Mouse (Mus musculus): ENCODE measurements at regions not wholly inside any gene's neighbourhood (a gene's known extent, or its start where the extent isn't known, plus 50 kb on each side); places are given as distances from the start of the nearest gene placed in this dataset.

DNA sequence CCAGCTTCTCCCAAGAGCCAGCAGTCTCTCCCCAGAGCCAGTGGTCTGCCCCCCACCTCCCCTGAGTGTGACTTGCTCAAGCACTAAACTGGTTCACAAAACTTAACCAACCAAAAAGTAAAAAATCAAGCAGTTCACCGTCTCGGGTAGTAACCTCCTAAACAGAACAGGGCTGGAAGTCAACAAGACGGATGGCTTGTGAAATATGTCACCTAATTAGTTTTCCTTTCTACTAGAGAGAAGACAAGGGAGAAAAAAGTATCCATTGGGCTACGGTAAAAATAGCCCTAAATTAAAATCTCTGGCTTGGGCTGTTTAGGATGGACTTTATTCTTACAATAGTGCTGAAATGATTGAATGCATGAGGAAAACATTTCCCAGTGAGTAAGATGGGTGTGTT, 108.6 kb downstream of the Foxb1 start:
- H3K36me3 ChIP-seq = no peaks in the 10 kb centered on the region
- H3K9me3 ChIP-seq = no peaks in the 10 kb centered on the region
- peaks cover 5% of the 10 kb centered on the region; the same call in 1 of the 2 replicates for H3K4me1 ChIP-seq
- no peak overlapping the region for H3K9ac ChIP-seq
- H3K4me2 ChIP-seq (replicated peaks) = no peak overlapping the region
- WGBS = 23% methylated on average over 4 of the region's 4 CpGs
- H3K27ac ChIP-seq = no peak overlapping the region
- no peak for ATAC-seq (ENCODE audit: low FRiP score, low read depth)
- H3K27me3 ChIP-seq = no peaks in the 10 kb centered on the region
- H3K4me3 ChIP-seq = no peak overlapping the region

DNA sequence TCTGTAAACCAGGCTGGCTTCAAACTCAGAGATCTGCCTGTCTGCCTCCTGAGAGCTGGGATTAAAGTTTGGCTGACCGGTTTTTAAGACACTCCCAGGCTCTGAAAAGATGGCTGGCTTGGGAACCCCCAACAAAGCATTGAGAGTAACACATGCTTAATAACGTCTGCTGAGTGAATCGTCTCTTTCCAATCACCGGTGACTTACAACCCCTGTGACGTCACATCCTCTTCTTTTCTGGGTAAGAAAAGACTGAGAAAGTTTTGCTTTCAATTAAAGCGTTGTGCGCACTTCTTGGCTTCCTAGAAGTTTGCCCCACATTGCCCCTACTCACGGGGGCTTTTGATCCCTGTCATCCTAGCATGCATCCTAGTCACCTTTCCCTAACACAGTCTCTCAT, 109.1 kb downstream of the Foxb1 start:
- WGBS = 37% methylated on average over 8 of the region's 8 CpGs
- Histone ChIP-seq H3K4me3 (no peak overlapping the region), H3K4me1 (peaks cover 5% of the 10 kb centered on the region; the same call in 1 of the 2 replicates), H3K4me2 (replicated peaks) (no peak overlapping the region), H3K27me3 (no peaks in the 10 kb centered on the region), H3K27ac (no peak overlapping the region), H3K9ac (no peak overlapping the region), H3K36me3 (no peaks in the 10 kb centered on the region), H3K9me3 (no peaks in the 10 kb centered on the region)
- ATAC-seq (ENCODE audit: low FRiP score, low read depth) = no peak

DNA sequence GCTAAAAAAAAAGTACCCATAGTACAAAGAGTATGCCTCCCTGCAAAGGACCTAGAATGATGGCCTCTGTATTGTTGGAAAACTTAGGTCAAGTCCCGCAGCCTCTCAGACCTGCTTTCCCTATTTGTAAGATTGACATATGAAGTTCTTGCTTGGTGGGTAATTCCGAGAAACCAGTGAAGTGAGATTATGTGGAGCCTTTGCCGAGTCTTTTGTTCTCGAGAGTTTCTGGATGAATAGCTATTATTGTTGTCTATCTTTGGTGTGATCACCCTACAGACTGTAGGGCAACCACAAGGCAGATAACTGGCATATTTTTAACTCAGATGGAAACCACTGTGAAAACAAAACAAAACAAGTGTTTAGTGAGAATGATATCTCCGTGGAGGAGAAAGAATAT, 118.1 kb downstream of the Foxb1 start:
- no peaks in the 10 kb centered on the region for H3K9me3 ChIP-seq
- 90% methylated on average over 5 of the region's 5 CpGs for WGBS
- no peaks in the 10 kb centered on the region for H3K36me3 ChIP-seq
- H3K4me1 ChIP-seq = no peaks in the 10 kb centered on the region
- ATAC-seq (ENCODE audit: low FRiP score, low read depth) = no peak
- no peaks in the 10 kb centered on the region for H3K27me3 ChIP-seq
- H3K4me2 ChIP-seq (replicated peaks) = no peak overlapping the region
- H3K27ac ChIP-seq = no peak overlapping the region
- H3K4me3 ChIP-seq = no peak overlapping the region
- no peak overlapping the region for H3K9ac ChIP-seq

DNA sequence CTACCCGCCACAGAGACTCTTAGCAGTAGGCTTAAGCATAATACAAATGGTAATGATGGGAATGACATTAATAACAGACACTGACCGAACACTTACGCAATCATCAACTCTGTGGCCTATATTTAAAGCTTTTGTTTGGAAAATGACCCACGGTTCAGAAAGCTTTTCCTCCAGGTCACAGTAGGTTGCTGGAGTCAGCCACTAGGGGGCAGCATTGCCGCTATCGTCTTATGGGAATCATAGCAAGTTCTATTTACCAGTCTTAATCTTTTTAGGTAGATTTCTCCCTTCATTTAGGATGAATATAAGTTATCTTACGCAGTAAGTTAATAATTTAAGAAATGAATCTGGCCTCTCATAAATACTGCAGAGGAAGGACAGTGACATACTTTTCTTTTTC, 137.4 kb downstream of the Foxb1 start:
- Histone ChIP-seq H3K4me2 (replicated peaks) (no peak overlapping the region), H3K36me3 (no peaks in the 10 kb centered on the region), H3K27ac (no peak overlapping the region), H3K4me1 (0 out of 2 replicates have a peak, but pooled peaks cover 3% of the 10 kb centered on the region), H3K9ac (no peak overlapping the region), H3K9me3 (no peaks in the 10 kb centered on the region), H3K27me3 (0 out of 2 replicates have a peak, but pooled peaks cover 3% of the 10 kb centered on the region), H3K4me3 (no peak overlapping the region)
- no peak for ATAC-seq (ENCODE audit: low FRiP score, low read depth)
- 22% methylated on average over 7 of the region's 7 CpGs for WGBS

DNA sequence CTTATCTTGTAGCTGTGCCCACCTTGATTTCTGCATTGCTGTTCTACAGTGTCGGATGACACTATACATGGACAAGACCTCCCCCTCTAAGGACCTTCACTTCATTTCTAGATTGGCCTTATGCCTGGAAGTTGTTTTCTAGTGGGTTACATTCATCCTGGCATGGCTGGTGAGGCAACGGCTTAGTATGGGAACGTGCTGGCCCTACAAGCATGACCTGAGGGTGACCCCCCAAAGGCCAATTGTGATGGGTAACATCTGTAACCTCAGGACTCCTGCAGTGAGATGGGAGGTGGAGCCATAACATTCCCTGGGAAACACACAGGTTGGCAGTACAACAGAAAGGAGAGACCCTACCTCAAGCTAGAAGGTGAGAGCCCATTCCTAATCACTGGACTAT, 139.7 kb downstream of the Foxb1 start:
- Histone ChIP-seq H3K9ac (no peak overlapping the region), H3K27me3 (0 out of 2 replicates have a peak, but pooled peaks cover 3% of the 10 kb centered on the region), H3K4me3 (no peak overlapping the region), H3K36me3 (no peaks in the 10 kb centered on the region), H3K4me1 (0 out of 2 replicates have a peak, but pooled peaks cover 3% of the 10 kb centered on the region), H3K4me2 (replicated peaks) (no peak overlapping the region), H3K9me3 (no peaks in the 10 kb centered on the region), H3K27ac (no peak overlapping the region)
- WGBS = 45% methylated on average over 3 of the region's 3 CpGs
- no peak for ATAC-seq (ENCODE audit: low FRiP score, low read depth)

DNA sequence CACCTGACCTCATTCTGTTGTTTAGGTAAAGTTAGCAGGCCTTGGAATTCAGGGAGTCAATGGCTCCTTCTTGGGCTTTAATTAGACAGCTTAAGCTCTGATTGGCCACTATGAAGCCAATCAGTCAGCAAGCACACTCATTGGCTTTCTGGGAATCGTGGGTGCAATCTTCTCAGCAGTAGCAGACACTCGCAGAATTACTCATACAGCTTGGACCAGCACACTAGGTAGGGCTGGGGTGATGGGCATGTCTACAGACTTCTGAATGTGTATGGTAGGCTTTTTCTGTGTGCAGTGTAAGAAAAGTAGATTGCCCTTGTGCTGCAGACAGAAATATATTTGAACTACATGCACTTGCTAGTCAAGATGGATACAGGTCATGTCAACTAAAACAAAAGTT, 143.4 kb downstream of the Foxb1 start:
- H3K4me1 ChIP-seq = 0 out of 2 replicates have a peak, but pooled peaks cover 3% of the 10 kb centered on the region
- 81% methylated on average over 2 of the region's 2 CpGs for WGBS
- no peak overlapping the region for H3K4me3 ChIP-seq
- H3K4me2 ChIP-seq (replicated peaks) = no peak overlapping the region
- no peaks in the 10 kb centered on the region for H3K9me3 ChIP-seq
- no peaks in the 10 kb centered on the region for H3K36me3 ChIP-seq
- no peak overlapping the region for H3K27ac ChIP-seq
- 0 out of 2 replicates have a peak, but pooled peaks cover under 1% of the 10 kb centered on the region for H3K27me3 ChIP-seq
- no peak overlapping the region for H3K9ac ChIP-seq
- ATAC-seq (ENCODE audit: low FRiP score, low read depth) = no peak

DNA sequence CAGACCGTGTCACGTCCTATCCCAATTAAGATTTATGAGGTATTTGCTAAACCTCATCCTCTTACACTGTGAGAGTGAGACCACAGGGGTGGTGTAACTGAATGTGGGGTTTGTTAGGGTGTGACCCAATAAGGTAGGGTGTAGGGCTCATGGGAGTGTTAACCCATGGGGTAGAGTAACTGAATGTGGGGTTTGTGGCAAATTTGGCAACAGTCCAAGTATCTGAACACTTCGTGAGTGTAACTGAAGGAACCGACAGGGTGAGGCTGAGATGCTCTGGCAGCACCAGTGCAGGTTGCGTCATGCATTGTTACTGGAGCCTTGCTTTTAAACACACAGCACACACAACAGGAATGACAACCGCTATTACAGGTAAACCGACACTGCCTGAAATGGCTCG, 144.1 kb downstream of the Anxa2 start:
- Histone ChIP-seq H3K9ac (no peak overlapping the region), H3K9me3 (no peaks in the 10 kb centered on the region), H3K4me3 (no peak overlapping the region), H3K36me3 (no peaks in the 10 kb centered on the region), H3K27ac (no peak overlapping the region), H3K4me2 (replicated peaks) (no peak overlapping the region), H3K27me3 (no peaks in the 10 kb centered on the region), H3K4me1 (no peaks in the 10 kb centered on the region)
- 51% methylated on average over 8 of the region's 8 CpGs for WGBS
- no peak for ATAC-seq (ENCODE audit: low FRiP score, low read depth)

DNA sequence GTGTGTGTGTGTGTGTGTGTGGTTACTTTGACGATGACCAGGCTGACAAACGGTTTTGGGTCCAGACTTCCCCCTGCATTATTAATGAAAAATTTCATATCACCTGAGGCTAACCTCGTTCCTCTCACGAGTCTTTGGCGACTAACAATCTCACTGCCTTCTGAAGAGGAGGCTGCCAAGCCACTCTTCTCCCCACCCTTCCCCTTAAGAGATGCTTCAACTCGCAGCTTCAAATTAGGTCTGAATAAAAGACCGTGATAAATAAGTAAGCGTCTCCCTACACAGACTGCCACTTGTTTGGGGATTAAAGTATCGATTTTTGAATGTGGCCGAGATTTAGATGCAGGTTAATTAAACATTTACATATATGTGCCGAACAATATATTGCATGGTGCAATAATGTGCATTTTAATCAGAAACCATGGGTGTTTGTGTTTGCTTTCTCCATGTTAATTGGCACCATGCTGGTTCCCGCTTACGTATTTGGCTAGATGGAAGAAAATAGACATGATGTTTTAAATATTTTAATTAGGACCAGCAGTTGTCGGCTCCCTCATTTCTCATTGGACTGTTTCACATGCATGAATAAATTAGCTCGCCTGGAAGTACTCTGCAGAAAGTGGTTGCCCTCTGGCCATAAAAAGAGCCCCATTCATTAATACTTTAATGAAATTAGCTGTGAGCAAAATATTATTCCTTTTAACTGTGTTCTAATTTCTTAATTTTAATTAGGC, 139.1 kb downstream of the Anxa2 start:
- H3K36me3 ChIP-seq = no peaks in the 10 kb centered on the region
- no peaks in the 10 kb centered on the region for H3K9me3 ChIP-seq
- no peaks in the 10 kb centered on the region for H3K27me3 ChIP-seq
- no peak overlapping the region for H3K27ac ChIP-seq
- H3K4me2 ChIP-seq (replicated peaks) = no peak overlapping the region
- no peak overlapping the region for H3K4me3 ChIP-seq
- no peaks in the 10 kb centered on the region for H3K4me1 ChIP-seq
- ATAC-seq (ENCODE audit: low FRiP score, low read depth) = no peak
- WGBS = 55% methylated on average over 15 of the region's 15 CpGs
- H3K9ac ChIP-seq = no peak overlapping the region

DNA sequence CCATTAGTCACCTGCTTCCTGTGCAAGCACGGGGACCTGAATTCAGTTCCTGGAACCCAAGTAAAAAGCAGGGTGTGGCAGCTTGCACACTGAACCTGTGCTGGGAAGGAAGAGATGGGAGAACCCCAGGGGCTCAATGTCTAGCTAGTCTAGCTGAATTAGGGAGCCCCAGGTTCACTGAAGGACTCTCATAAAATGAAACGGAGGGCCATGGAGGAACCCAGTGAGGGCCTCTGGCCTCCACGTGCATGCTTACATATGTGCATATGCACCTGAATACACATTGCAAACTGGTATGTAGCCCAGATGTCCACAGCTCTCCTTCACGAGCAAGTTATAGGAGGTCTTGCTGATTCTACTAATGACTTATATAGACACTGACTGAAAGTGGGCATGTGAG, 135.4 kb downstream of the Anxa2 start:
- WGBS = 68% methylated on average over 4 of the region's 4 CpGs
- Histone ChIP-seq H3K36me3 (no peaks in the 10 kb centered on the region), H3K27ac (no peak overlapping the region), H3K4me3 (no peak overlapping the region), H3K9me3 (no peaks in the 10 kb centered on the region), H3K9ac (no peak overlapping the region), H3K27me3 (no peaks in the 10 kb centered on the region), H3K4me2 (replicated peaks) (no peak overlapping the region), H3K4me1 (no peaks in the 10 kb centered on the region)
- ATAC-seq (ENCODE audit: low FRiP score, low read depth) = no peak

DNA sequence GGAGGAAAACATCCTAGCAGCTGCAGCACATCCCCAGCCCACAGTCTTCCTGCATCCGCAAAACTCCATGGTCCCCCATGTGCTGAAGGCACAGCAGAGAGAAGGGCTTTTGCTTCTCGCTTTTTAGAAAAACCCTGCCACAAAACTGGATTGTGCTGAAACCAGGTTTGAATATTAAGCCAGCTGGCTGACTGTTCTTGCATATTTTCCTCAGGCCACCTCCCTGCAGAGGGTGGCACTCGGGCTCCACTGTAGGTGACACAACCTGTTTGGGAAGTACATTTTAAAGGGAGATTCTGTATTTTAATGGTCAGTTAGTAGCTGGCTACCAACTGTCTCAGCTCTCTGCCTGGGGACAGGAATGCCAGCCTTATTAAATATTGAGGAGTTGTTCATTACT, 133.7 kb downstream of the Anxa2 start:
- Histone ChIP-seq H3K27me3 (no peaks in the 10 kb centered on the region), H3K27ac (no peak overlapping the region), H3K4me3 (no peak overlapping the region), H3K9ac (no peak overlapping the region), H3K36me3 (no peaks in the 10 kb centered on the region), H3K9me3 (no peaks in the 10 kb centered on the region), H3K4me1 (no peaks in the 10 kb centered on the region), H3K4me2 (replicated peaks) (no peak overlapping the region)
- no peak for ATAC-seq (ENCODE audit: low FRiP score, low read depth)
- WGBS = 69% methylated on average over 3 of the region's 3 CpGs

DNA sequence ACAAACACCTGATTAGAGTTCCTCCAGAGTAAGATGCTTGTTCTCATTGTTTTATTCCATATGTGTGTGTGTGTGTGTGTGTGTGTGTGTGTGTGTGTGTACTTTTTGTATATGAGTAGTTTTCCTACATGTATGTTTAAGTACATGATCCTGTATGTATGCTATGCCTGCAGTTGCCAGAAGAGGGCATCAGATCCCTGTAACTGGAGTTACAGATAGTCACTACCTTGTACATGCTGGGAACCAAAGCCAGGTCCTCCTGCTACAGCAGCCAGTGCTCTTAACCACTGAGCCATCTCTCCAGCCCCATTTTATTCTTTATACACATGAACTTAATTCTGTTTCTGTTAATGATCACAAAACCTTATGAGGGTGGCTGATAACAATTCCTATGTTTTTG, 127.8 kb downstream of the Anxa2 start:
- no peak overlapping the region for H3K9ac ChIP-seq
- no peaks in the 10 kb centered on the region for H3K9me3 ChIP-seq
- H3K27ac ChIP-seq = no peak overlapping the region
- H3K4me2 ChIP-seq (replicated peaks) = no peak overlapping the region
- H3K4me3 ChIP-seq = no peak overlapping the region
- H3K27me3 ChIP-seq = 0 out of 2 replicates have a peak, but pooled peaks cover 7% of the 10 kb centered on the region
- H3K36me3 ChIP-seq = no peaks in the 10 kb centered on the region
- H3K4me1 ChIP-seq = no peaks in the 10 kb centered on the region
- no peak for ATAC-seq (ENCODE audit: low FRiP score, low read depth)

DNA sequence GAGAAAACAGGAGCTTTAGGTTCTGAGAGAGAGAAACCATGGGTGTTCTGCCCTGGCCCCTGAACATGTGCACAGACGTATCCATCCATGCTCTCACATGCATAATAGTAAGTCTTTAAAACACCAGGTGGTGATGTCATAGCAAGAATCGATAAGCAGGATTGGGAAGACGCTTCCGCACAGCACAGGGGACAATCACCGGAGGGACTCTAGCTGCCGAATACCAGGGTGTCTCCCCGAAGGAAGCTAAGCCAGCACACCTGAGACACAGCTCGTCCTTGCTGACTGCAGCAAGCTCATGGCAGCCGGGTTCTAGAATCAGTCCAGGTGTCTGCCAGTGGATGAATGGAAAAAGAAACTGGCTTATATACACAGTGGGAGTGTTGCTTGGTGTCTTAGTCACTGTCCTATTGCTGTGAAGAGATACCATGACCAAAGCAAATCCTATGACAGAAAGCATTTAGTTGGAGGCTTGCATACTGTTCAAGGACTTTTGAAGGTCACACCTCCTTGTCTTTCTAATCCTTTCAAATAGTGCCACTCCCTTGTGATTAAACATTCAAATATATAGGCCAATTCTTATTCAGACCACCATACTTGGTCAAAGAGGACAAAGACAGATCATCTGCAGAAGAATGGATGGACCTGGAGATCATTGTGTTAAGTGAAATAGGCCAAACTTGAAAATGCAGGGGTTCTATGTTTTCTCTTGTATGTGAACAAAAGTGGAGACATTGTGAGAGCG, 124.4 kb downstream of the Anxa2 start:
- H3K36me3 ChIP-seq = no peaks in the 10 kb centered on the region
- peaks cover 25% of the 10 kb centered on the region for H3K27me3 ChIP-seq
- 90% methylated on average over 10 of the region's 10 CpGs for whole genome bisulfite sequencing
- ATAC-seq (ENCODE audit: low FRiP score, low read depth) = no peak
- H3K4me1 ChIP-seq = no peaks in the 10 kb centered on the region
- H3K9ac ChIP-seq = no peak overlapping the region
- no peak overlapping the region for H3K4me2 ChIP-seq (replicated peaks)
- H3K4me3 ChIP-seq = no peak overlapping the region
- H3K27ac ChIP-seq = no peak overlapping the region
- no peaks in the 10 kb centered on the region for H3K9me3 ChIP-seq
